Mouse (Mus musculus): ENCODE results near the gene Nfkbil1.
A peak's percentile ranks its signal among the peaks of the same experiment; 100 is the strongest.

The Nfkbil1 gene

DNA sequence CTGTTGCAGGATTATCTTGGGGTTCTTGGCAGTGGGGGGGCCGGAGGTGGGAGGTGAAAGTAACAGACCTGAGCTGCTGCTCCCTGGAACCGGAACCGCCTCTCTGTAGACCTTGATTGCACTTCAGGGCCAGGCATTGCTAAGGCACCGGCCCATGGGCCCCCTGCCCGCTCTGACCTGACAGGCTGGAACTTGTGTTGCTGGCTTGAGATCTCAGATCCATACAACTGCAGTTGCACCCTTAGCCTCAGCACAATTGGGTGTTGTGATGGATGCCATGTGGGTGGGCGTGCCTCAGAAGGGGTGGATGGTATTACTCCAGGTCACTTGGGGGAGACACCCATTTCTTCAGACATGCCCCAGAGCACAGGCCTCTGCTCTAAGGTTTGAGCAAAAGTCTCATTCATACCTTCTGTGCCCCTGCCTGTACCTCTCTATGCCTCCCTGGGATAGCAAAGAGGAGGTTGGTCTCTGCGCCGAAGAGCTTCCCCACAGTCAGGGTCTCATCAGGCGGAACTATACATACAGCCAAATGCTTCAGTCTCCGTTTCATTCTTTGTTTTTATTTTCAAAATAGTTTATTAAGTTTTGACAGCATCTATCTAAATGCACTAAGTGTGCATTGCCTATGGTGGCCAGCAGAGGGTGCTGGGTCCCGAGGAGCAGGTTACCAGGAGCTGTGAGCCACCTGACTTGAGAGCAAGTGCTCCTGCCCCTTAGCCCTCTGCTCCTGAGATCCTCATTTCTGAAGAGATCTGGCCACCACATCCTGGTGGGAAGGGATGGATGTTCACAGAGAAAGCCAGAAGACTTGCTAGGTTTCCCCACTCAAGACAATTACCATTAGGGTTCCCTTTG is 18.9 kb upstream of the Nfkbil1 start:
- DNase-seq: peak; percentile 69 to 72

DNA sequence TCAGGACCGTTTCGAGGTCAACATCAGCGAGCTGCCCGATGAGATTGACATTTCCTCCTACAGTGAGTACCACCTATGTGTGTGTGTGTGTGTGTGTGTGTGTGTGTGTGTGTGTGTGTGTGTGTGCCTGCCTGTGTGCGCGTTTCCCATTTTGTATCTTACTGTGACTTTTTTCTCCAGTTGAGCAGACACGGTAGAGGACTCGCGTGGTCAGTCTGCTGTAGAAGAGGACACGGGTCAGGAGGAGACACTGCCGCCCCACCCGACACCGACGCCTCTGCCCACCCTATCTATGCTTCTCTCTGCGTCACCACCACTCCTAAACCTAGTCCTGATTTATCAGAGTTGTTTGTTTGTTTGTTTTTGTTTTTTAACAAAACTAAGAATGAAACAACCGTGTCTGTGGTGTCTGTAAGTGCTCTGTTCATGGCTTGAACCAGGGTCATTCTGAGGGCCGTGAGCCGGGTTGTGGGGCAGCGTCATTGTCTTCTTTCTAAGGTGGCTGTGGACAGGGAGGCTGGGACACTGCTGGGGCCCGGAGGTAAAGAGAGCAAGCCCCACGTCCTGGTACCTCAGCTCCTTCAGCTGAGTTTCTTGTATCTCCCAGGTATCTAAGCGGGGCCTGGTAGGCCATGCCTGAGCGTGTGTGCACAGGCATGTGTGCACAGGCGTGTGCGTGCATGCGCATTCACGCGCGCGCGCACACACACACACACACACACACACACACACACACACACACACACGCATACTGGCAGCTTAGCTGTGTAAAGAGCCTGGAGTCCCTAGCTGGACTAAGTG is 17.9 kb upstream of the Nfkbil1 start:
- no peak for DNase-seq

DNA sequence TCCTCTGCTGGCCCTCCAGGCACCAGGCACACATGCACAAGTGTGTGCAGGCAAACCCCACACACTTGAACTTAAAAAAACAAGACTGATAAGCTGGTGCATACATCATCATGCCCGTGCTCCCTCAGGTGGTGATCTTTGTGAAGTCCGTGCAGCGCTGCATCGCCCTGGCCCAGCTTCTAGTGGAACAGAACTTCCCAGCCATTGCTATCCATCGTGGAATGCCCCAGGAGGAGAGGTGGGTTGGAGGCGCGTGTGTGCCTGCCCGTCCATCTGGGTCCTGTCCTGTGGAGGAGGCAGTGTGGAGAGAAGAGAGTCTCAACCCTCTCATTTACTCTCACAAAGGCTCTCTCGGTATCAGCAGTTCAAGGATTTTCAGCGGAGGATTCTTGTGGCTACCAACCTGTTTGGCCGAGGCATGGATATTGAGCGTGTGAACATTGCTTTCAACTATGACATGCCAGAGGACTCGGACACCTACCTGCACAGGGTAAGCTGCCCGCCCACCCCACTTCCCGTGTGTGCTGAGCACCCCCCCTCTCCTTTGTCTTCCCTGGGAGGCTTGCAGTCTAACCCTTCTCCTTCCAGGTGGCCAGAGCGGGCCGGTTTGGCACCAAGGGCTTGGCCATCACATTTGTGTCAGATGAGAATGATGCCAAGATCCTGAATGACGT is 17.2 kb upstream of the Nfkbil1 start:
- DNase-seq: no peak

DNA sequence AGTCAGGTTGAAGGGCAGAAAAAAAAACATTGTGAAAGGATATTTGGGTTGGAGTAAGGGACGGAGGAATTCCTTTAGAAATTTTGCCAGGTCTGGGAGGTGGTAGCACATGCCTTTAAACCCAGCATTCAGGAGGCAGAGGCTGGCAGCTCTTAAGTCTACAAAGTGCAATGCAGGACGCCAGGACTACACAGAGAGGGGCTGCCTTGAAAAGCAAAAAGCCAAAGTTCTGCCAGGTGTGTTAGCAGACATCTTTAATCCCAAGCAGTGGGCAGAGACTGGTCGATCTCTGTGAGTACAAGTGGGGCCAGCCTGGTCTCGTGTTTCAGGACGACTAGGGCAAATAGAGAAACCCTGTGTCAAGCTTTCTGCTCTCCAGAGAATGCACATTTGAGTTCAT is 16.4 kb upstream of the Nfkbil1 start:
- no peak for DNase-seq

DNA sequence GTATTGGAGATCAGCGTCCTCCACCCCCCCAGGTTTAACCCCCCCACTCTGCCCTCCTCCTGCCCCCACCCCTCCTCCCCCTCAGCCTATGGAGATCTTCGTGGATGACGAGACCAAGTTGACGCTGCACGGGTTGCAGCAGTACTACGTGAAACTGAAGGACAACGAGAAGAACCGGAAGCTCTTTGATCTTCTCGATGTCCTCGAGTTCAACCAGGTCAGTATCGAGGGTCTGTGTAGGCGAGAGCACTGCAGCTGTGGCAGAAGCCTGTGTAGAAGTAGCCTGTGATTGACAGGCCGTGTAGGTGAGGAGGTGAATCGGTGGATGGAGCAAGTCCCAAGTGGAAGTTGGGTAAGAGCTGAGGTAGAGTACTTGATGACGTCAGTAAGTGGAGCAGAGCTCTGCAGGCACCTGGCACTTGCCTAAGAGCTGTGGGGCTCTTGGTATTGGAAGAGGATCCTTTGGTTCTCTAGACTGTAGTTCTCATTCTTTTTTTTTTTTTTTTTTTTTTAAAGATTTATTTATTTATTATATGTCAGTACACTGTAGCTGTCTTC is 15.6 kb upstream of the Nfkbil1 start:
- peak; percentile 80 to 90 for DNase-seq

DNA sequence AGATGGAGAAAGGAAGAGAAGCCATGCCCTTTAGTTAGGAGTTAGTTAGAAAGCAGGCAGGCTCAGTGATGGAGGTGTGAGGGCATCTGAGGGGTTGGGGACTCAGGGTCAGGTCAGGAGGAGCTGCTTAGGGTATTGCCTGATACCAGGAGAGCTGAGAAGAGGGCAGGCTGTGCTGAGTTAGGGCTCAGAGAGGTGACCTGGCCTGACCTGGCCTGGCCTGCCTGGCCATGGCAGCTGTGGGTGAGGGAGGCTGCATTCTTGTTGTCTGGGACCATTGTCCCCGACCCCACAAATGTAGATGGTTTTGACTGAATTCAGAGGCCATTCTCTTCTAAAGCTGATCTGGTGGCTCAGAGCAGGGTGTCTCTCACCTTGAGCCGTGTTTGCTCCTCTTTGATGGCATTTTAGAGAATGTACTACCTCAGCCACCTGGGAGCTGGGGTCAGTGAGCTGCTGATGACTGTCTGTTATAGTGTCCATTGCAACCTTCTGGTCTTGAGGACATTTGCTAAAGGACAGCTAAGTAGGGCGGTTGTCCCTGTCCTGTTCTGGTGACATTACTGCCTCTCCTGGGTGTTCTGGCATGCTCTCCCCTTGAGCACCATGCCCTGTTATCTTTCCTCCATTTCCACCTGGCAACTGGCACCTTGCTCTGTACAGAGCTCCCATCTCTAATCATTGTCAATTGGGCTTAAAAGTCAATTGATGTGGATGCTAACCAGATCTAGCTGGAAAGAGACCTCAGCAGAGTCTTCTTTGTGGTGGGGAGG is 14.9 kb upstream of the Nfkbil1 start:
- no peak for DNase-seq

DNA sequence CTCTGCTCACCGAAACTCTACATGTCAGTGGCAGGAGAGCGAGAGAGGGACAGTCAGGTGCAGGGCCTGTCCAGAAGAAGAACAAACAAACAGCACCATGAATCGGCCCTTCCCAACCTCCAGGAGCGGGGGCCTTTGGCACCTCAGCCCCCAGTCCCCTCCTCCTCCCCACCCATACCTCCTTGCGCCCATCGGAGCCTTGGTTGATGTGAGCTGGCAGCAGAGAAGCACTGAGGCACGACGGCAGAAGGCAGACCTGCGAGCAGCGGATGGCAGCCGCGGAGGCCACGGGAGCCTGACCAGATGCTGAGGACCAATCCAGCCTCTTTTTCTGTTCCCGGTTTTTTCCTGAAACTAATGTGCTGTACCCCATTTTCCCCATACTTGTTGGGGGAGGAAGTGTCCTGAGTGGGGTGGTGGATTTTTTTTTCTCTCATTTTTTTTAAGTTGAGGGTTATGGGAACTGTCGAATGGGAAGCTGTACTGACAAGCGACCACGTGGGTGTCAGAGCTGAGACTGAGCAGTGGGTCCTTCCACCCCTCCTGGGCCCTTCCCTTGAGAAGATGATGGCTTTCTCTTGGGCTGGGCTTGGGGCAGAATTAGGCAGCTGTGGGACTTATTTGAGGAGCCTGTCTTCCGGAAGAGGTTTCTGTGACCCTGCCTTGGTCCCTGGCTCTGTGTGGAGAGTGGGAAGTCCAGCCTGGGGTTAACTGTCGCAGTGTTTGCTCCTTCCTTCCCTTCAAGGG is 14.0 kb upstream of the Nfkbil1 start:
- DNase-seq: no peak

DNA sequence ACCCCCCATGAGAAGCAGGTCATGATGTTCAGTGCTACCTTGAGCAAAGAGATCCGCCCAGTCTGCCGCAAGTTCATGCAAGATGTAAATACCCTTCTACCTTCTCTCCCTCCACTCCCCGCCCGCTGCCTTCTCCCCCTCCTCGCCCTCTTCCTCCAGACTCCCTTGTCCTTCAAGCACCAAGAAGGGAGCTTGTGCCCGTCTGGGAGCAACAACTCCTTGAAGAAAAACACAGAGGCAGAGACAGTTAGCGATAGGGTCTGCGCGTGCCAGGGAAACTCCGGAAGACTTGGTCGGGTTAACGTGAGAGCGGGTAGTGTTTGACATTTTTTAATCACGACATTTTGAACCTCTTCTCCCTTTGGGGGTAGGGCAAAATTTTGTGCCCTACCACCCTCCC is 13.4 kb upstream of the Nfkbil1 start:
- peak in 1 of 2 experiments; percentile 8 for DNase-seq

DNA sequence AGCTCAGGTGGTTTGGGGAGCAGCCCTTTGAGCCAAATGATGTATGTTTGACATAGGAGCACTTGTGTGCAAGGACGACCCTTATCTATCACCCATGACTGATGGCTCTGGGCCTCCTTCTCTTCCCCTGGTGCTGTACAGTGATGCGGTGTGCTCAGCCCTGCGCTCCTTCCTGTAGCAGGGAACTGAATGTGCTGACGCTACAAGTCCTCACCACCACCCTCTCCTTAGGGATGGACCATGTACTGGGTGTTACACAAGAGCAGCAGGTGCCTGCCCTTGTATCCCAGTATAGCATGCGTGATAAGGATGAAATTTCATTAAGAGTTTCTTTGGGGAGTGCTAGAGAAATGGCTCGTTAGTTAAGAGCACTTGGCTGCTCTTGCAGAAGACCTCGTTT is 11.6 kb upstream of the Nfkbil1 start:
- peak; percentile 17 to 46 for DNase-seq

DNA sequence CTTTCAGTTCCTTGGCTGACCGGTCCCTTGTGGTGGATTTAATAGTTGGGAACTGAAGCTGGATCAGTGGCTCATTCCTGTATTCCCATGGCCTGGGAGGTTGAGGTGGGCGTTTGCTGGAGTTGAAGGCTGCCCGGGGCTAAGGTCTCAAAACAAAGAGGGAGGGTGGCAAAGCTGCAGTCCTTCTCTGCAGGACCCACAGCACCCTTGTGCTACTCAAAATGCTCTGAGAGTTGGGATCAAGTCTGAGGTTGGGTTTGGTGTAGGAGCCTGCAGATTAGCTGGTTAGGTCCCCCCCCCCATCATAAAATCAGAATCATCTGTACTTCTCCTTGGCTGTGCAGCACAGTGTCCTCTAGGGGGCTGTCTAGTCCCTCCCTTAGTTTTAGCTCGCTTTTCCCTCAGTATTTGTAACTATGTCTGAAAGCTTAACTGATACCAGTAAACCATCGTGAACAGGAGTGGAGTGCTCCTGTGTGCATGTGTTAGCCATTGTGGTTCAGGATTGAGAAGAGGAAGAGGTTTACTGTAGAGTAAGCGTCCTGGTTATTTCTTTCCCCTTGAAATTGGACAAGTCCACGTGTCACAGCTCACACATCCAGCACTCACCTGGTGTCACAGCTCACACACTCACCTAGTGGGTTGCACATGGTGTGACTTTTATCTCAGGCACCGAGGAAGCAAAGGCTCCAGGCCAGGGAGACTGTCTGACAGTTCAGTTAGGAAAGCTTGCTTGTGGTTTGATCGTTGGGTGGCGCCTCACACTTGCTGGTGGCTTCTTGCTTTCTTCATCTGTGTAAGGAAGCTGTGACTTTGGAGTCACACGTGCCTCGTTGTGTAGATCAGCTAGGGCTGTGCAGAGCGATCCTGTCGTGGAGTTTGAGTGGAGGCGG is 10.4 kb upstream of the Nfkbil1 start:
- peak in 1 of 2 experiments; percentile 15 for DNase-seq

DNA sequence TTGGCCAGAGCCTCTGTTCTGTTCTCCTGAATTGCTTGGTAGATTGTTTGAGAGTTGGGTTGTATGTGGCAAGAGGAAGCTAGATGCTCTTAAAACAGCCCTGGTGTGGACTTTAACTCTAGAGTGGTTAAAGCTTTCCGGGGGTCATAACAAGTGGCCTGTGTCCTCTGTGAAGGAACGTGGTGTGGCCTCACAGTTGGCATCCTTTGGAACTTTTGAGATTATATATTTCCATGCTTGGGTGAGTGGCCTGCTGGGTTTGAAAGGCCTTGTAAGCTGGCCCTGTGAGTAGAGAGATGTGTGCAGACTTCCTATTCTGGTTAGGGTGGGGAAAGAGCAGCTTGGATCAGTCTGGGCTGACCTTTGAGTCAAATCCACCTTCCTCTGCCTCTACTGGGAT is 9.4 kb upstream of the Nfkbil1 start:
- DNase-seq: no peak

DNA sequence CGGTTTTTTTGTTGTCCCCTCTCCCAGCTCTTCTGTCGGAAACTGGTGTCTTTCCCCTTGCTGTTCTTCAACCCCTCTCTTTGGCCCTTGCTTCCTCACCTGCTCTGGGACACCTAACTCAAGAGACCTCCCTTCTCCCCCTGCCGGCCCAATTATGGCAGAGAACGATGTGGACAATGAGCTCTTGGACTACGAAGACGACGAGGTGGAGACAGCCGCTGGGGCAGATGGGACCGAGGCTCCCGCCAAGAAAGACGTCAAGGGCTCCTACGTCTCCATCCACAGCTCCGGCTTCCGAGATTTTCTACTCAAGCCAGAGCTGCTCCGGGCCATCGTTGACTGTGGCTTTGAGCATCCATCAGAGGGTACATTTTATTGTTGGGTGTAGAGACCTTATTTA is 7.5 kb upstream of the Nfkbil1 start:
- peak in 1 of 2 experiments; percentile 54 for DNase-seq

DNA sequence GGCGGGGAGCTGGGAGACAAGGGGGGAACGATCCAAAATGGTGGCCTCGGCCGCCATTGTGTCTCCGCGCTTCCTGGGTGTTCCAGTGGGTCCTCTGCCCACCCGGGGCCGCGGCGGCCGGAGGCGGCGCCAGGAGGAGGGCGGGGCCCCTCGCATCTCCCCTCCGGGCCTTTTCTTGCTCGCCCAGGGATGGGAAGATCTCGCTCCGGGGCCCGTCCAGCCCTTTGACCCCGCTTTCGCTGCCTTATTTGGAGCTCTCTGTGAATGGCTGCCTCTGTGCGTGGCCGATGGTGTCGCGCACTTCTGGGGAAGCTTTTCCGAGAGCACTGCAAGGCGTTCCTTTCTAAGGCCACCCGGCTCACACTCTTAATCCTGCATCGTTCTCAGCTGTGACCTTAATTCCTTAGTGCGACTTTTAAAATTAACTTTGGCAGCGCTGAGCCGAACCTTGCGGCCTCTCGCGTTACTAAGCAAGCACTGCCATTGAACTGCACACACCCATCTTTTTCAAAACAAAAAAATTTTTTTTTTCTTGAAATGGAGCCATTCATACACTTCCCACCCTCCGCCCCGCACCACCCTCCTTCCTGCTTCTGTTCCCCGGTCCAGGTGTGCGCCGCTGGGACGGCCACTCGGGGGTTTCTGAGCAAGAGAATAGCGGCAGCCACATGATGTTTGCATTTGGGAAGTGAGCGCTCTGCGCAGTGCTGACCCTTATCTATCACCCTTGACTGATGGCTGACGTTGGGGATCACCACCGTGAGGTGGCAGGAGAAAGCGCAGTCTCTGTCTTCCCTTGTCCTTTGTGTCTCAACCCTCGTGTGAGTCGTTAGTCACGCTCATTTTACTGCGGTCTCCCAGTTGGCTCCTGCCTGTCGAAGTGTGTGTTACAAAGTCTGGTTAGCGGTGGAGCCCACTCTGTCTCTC is 6.7 kb upstream of the Nfkbil1 start:
- peak; percentile 76 to 81 for DNase-seq

DNA sequence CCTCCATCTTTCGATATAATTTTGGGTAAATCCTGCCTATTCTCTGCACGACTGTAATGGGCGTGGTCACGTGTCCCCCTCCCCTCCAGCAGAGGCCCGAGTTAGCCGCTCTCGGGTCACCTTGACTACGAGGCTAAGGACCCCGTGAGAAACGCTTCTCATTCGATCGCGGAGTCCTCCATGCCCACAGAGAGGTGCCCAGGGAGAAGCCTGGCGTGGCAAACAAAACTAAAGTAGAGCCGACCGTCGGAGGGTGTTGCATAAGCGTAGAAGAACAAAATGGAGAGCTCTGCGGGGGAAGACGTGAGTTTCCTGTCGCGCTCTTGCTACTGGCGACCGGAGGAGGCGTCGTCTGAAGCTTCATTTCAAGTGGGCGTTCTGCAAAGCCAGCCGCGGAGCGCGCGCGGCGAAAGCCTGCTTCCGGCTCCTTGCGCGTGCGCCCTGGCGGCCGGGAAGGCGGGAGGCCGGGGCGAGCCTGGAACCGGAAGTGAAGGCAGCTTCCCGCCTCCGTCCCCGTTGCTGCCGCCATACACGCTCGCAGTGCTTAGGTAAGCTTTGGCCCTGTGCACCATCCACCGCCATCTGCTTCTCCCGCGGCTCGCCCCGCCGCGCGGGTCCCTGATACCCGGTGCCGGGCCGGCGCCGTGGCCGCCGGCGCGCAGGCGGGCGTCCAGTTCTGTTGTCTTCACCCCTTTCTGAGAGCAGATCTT is 5.9 kb upstream of the Nfkbil1 start, which contains the start of gene Ddx39b:
Gene Ddx39b (plus strand): TSS at position 442 of the 710 bp plus-strand sequence.
- peak; percentile 96 to 97 for DNase-seq

DNA sequence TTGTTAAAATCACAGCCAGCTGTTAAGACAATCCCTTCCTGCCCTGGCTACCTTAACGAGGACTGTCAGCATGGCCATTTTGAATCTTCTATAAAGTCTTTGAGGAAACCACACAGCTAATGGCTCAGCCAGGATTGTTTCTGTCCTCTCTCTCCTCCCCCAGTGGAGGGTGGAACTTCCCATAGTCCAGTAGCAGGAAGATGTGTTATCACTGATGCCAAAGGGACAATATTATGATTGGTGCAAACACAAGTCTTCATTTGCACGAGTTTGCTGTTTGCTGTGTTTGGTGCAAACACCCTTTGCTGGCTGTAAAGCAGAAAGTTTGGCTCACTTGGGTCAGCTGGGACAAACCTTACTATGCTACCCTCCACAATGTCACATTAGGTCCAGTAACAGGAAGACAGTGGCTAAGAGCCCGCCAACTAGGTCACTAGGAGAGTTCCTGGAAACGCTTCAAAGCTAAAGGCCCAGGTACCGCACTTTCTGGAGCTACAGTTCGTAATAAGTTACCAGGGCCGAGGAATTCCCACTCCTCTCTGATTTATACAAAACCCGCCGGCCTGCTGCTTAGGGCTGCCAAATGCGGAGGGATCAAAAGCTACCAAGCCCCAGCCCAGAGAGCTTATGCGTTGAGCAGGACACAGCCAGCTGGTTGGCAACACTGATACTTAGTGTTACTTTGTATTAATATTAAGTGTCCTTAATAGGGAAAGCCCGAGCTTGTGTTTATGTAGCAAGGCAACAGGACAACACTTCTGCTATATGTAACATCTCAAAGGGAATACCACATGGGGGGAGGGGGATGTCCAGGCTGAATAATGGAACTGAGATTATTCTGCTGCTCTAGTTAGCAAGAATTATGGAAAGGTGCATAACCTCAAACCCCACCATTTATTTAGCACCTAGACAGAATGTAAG is 5.1 kb upstream of the Nfkbil1 start:
- DNase-seq: no peak

DNA sequence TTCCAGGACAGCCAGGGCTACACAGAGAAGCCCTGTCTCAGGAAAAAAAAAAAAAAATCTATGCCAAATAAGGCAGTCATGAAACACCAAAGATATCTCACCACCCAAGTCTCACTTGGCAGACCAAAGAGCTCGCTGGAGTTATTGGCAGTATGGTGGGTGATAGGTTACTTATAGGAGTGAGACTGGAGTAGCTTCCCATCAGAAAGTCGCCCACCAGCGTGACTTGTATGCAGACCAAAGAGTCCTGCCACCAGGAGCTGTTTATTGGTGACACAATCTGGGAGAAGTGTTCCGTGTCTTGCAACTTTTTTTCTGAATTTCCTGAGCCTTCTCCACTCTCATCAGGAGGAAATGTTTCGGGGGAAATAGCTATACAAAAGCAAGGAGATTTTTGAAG is 4.1 kb upstream of the Nfkbil1 start:
- no peak for DNase-seq

DNA sequence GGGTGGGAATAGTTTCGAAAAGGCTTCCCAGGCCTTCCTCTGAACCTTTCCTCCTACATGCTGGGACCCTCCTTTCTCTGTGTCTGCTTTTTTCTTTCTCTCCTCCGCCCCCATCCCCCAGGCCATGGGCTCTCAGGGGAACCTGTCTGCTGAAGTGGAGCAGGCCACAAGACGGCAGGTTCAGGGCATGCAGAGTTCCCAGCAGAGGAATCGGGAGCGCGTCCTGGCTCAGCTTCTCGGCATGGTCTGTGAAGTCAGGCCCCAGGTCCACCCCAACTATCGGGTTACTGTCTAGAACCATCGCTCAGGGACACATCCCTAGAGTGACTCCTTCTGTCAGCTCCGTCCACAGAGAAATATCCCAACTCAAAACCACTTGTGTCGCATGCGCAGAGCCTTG is 1.9 kb upstream of the Nfkbil1 start:
- peak in 1 of 2 experiments; percentile 3 for DNase-seq

All from lung, adult 18-20 months (tissue).